ENCODE assay signal across 14 mouse cellular contexts in the genomic region with DNA sequence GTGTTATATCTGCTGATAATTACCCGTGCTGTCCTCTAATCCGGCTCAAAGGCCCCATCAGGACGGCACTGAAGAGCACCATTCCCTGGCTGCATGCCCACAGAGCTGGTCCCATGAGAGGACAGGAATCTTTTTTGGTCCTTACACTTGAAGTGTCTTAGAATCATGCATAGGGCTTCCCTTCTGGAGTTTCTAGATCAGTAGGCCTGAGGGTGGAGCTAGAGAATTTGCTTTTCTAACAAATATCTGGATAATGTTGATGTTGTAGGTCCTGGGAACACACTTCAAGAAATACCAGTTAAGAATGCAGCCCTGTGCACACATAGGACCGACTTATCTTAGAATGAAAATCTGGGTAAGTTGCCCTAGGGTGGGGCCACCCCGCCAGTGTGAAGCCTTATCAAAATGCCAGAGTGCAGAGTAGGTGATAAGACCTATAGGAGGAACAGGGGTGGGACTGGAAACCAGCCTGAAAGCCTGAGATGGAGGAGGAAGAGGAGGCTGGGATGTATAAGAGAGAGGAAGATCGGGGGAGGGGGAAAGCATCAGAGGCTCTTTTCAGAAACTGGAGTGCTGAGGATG.
DNase-seq lines count a peak whose midpoint lies in the region; ATAC-seq lines count a peak whose summit lies in the region.
"Had no signal": no experiment of that assay in that cellular context is flagged by ENCODE, and none has a peak within 500 bp of the region (broad histone marks: within the 10 kb centered on the region; RNA-seq: fewer than 3 reads in every experiment).

No protein-coding gene starts in this region.

- DNase-seq in embryo, embryonic 10.5 days (ENCODE audit: low spot score), result peak; percentile 17
- DNase-seq in embryo, embryonic 11 days, result no peak
- DNase-seq in lung, postnatal 14 days, result no peak
- peak; percentile 79 for DNase-seq in liver
- no peak for DNase-seq in adrenal gland, postnatal 4 days (ENCODE audit: low spot score in 2 of 2)
- no peak for DNase-seq in thymus, postnatal 36 days
- DNase-seq: adrenal gland, postnatal 25 days; kidney, postnatal 14 days; left cerebral cortex, postnatal 4 days; midbrain, embryonic 14.5 days; thymus, postnatal 4 days had no signal

- H3K27ac ChIP-seq in lung, embryonic 15.5 days, result peak overlapping the region; percentile 51; the same call in 1 of the 2 replicates
- H3K27ac ChIP-seq: neural tube, embryonic 15.5 days had no signal

- no peaks in the 10 kb centered on the region for H3K9me3 ChIP-seq in lung, embryonic 15.5 days
- H3K9me3 ChIP-seq: neural tube, embryonic 15.5 days had no signal

- no peaks in the 10 kb centered on the region for H3K36me3 ChIP-seq in lung, embryonic 15.5 days
- H3K36me3 ChIP-seq: neural tube, embryonic 15.5 days had no signal

- H3K4me2 ChIP-seq in lung, embryonic 15.5 days, result no peak overlapping the region
- H3K4me2 ChIP-seq: neural tube, embryonic 15.5 days had no signal

- 34% methylated on average over 6 of the region's 6 CpGs for WGBS in lung, embryonic 15.5 days

- peak; percentile 64; the same call in 1 of the 2 replicates for ATAC-seq in lung, embryonic 15.5 days (ENCODE audit: borderline replicate concordance, extremely low read depth, low FRiP score, low TSS enrichment)
- peak; percentile 79 for ATAC-seq in megakaryocyte-erythroid progenitor cell, adult 5-6 weeks (replicated peaks; ENCODE audit: low FRiP score, low TSS enrichment, poor library complexity, severe bottlenecking)

- H3K4me1 ChIP-seq in lung, embryonic 15.5 days, result peaks cover 11% of the 10 kb centered on the region

- H3K4me3 ChIP-seq in lung, embryonic 15.5 days, result no peak overlapping the region
- H3K4me3 ChIP-seq: neural tube, embryonic 15.5 days had no signal

- H3K9ac ChIP-seq in lung, embryonic 15.5 days, result no peak overlapping the region
- H3K9ac ChIP-seq: neural tube, embryonic 15.5 days had no signal

- H3K27me3 ChIP-seq in lung, embryonic 15.5 days, result no peaks in the 10 kb centered on the region
- H3K27me3 ChIP-seq: neural tube, embryonic 15.5 days had no signal

Comparison
In these comparisons a context has a peak if more than half of its experiments do, and no peak if none do; other contexts are left out.
1. DNase-seq: peak in embryo, embryonic 10.5 days (single experiment) and liver (single experiment); none in embryo, embryonic 11 days (single experiment), lung, postnatal 14 days (single experiment), adrenal gland, postnatal 4 days (0 of 2) and thymus, postnatal 36 days (0 of 2).